Comparison of ENCODE assay signal across 8 mouse cellular contexts in the genomic region with DNA sequence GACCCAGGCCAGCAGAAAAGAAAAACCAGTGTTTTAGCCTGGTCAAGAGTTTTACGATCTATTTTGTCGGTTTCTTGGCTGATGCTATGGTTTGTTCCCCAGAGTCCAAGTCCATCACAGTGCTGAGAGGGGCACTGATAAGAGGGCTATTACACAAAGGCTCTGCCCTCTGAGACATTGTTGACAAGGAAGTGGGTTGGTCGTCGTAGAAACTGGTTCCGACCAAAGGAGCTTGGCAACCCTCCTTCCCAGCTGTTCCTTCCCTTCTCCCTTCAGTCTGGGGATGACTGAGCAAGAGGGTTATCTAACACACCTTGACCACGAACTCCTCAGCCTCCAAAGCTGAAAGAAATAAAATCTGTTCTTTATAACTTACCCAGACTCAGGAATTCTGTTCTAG. TPM values are rescaled to one million over a fixed set of nuclear protein-coding genes. Genes with fewer than 3 reads are reported as not detected.
DNase-seq lines count a peak whose midpoint lies in the region; ATAC-seq and TF ChIP-seq lines count a peak whose summit lies in the region.

Gsdme (minus strand) TSS at position 193 of the 400 bp plus-strand sequence.

- DNase-seq in lung, adult 2 months: no peak
- DNase-seq in left cerebral cortex, postnatal 36 days (ENCODE audit: low spot score in 2 of 2): no peak
- no peak for DNase-seq in retina, postnatal 1 day
- no peak for DNase-seq in cerebellum, adult 9-10 months
- no peak for DNase-seq in adrenal gland, postnatal 4 days (ENCODE audit: low spot score in 2 of 2)

- no peaks in the 10 kb centered on the region for H3K36me3 ChIP-seq in lung, embryonic 16.5 days (ENCODE audit: control insufficient read depth, insufficient read depth, low read length)
- H3K36me3 ChIP-seq in forebrain, embryonic 16.5 days (ENCODE audit: control insufficient read depth, insufficient read depth): no peaks in the 10 kb centered on the region
- no peaks in the 10 kb centered on the region for H3K36me3 ChIP-seq in small intestine, adult 2 months (ENCODE audit: control insufficient read depth, insufficient read depth, low read length)

- TF ChIP-seq POLR2A in lung, adult 2 months (IDR thresholded peaks at IDR 0.05; ENCODE audit: borderline replicate concordance, extremely low read depth, low read depth, low read length): no peak
- no peak for TF ChIP-seq POLR2A in small intestine, adult 2 months (IDR thresholded peaks at IDR 0.05; ENCODE audit: low read depth, low read length)

- H3K4me2 ChIP-seq in lung, embryonic 16.5 days (ENCODE audit: low read depth, low read length): no peak within 1 kb of the TSS
- H3K4me2 ChIP-seq in forebrain, embryonic 16.5 days (ENCODE audit: low read length): no peak within 1 kb of the TSS

- no peaks in the 10 kb centered on the region for H3K27me3 ChIP-seq in lung, embryonic 16.5 days (ENCODE audit: control insufficient read depth, insufficient read depth, low read depth, low read length)
- no peaks in the 10 kb centered on the region for H3K27me3 ChIP-seq in forebrain, embryonic 16.5 days (replicated peaks; ENCODE audit: control insufficient read depth, insufficient read depth, low read length)
- H3K27me3 ChIP-seq in small intestine, adult 2 months (ENCODE audit: control insufficient read depth, insufficient read depth, low read length): no peaks in the 10 kb centered on the region

- no peak for ATAC-seq in lung, embryonic 16.5 days (ENCODE audit: low read depth)
- ATAC-seq in forebrain, embryonic 16.5 days: no peak

- no peak within 1 kb of the TSS for H3K9ac ChIP-seq in lung, embryonic 16.5 days (ENCODE audit: low read length)
- H3K9ac ChIP-seq in forebrain, embryonic 16.5 days (replicated peaks; ENCODE audit: low read depth, low read length): no peak within 1 kb of the TSS

- H3K4me1 ChIP-seq in lung, embryonic 16.5 days (replicated peaks; ENCODE audit: control insufficient read depth, insufficient read depth, low read length): peaks cover 5% of the 10 kb centered on the region; the same call in 1 of the 2 replicates
- H3K4me1 ChIP-seq in lung, adult 2 months (ENCODE audit: control insufficient read depth, insufficient read depth, low read length): peaks cover 3% of the 10 kb centered on the region; the same call in 1 of the 2 replicates
- H3K4me1 ChIP-seq in forebrain, embryonic 16.5 days (replicated peaks; ENCODE audit: control insufficient read depth, insufficient read depth, low read length): peaks cover 18% of the 10 kb centered on the region
- H3K4me1 ChIP-seq in small intestine, adult 2 months (ENCODE audit: control insufficient read depth, insufficient read depth, insufficient read length, low read length): peaks cover 15% of the 10 kb centered on the region; the same call in 1 of the 2 replicates

- H3K4me3 ChIP-seq in lung, embryonic 16.5 days (ENCODE audit: low read length): no peak within 1 kb of the TSS
- no peak within 1 kb of the TSS for H3K4me3 ChIP-seq in lung, adult 2 months (replicated peaks; ENCODE audit: extremely low read depth, low read depth, low read length)
- no peak within 1 kb of the TSS for H3K4me3 ChIP-seq in forebrain, embryonic 16.5 days (replicated peaks; ENCODE audit: low read length)
- H3K4me3 ChIP-seq in small intestine, adult 2 months (ENCODE audit: low read depth, low read length): no peak within 1 kb of the TSS

- WGBS in lung, embryonic 16.5 days: 59% methylated on average over 6 of the region's 6 CpGs
- WGBS in lung, adult 2 months: 48% methylated on average over 6 of the region's 6 CpGs
- 78% methylated on average over 6 of the region's 6 CpGs for WGBS in forebrain, embryonic 16.5 days
- WGBS in small intestine, adult 2 months: 26% methylated on average over 6 of the region's 6 CpGs

- intact Hi-C loops in left cerebral cortex, postnatal 36 days (cut with DNase I): no loop called here

- no peak within 1 kb of the TSS for H3K27ac ChIP-seq in lung, embryonic 16.5 days (ENCODE audit: low read length)
- no peak within 1 kb of the TSS for H3K27ac ChIP-seq in forebrain, embryonic 16.5 days (ENCODE audit: low read length)
- H3K27ac ChIP-seq in small intestine, adult 2 months (ENCODE audit: insufficient read depth, low read depth, low read length): peak within 1 kb of the TSS; percentile 83

- H3K9me3 ChIP-seq in lung, embryonic 16.5 days (ENCODE audit: control insufficient read depth, low read length): no peaks in the 10 kb centered on the region
- H3K9me3 ChIP-seq in forebrain, embryonic 16.5 days (ENCODE audit: control insufficient read depth, low read length): no peaks in the 10 kb centered on the region

- TF ChIP-seq CTCF in lung, adult 2 months (IDR thresholded peaks at IDR 0.05; ENCODE audit: insufficient read depth, low read length): no peak
- no peak for TF ChIP-seq CTCF in small intestine, adult 2 months (IDR thresholded peaks at IDR 0.05; ENCODE audit: extremely low read depth, insufficient read length, insufficient replicate concordance, low read depth, low read length)

RNA-seq across cellular contexts. Expression of gene Gsdme, which starts in this region (rescaled TPM):
- polyA plus RNA-seq in lung, embryonic 16.5 days (2015; fragmentation: Nextera tagmentation; extraction: Ambion mirVana): 31.7 and 32.0 TPM in 2 replicates
- 0.48 and 0.75 TPM in 2 replicates for polyA plus RNA-seq in lung, adult 2 months (2012; rRNA removed)
- polyA plus RNA-seq in forebrain, embryonic 16.5 days (2015; fragmentation: Nextera tagmentation; extraction: Ambion mirVana): 96.1 and 102 TPM in 2 replicates
- total RNA-seq in left cerebral cortex, postnatal 36 days (2021): 10 to 100 TPM; 11.8 to 13.0 TPM
- polyA plus RNA-seq in small intestine, adult 2 months (2012; rRNA removed): 1.1 and 27.8 TPM in 2 replicates
- total RNA-seq in adrenal gland, postnatal 4 days (2021): 1 to 10 TPM; 4.3 to 5.0 TPM
